Mouse (Mus musculus) MEL (cell line): ENCODE measurements around the gene Cfd. TPM values are rescaled to one million over a fixed set of nuclear protein-coding genes. Genes with fewer than 3 reads are reported as not detected.

Source experiments
- DNase-seq: peaks from one replicate; pipeline ENCODE4 v3.0.0; 2011; ENCODE audit warnings: low read depth, low spot score
- H3K27ac ChIP-seq: 2 replicates; pipeline ENCODE4 v1.5.1; 2012; ENCODE audit warnings: low read depth, mild to moderate bottlenecking, control low read depth, low read length, moderate library complexity; ENCODE audit not compliant: control insufficient read depth
- H3K27me3 ChIP-seq, 2 experiments: fragments of 150-350 bp in 1 of 2; sonication (generic) in 1 of 2; 2 replicates each; pipeline ENCODE4 v1.6.1; 2012; ENCODE audit warnings: low read length in 2 of 2, mild to moderate bottlenecking in 2 of 2, improper control_type of control experiment in 1 of 2, moderate library complexity in 1 of 2; ENCODE audit not compliant: insufficient read depth in 2 of 2, control insufficient read depth in 1 of 2
- H3K36me3 ChIP-seq, 2 experiments: 2 replicates each; pipeline ENCODE4 v1.6.1; 2012 to 2014; ENCODE audit warnings: low read length in 2 of 2, improper control_type of control experiment in 1 of 2, inconsistent platforms in 1 of 2, mild to moderate bottlenecking in 1 of 2; ENCODE audit not compliant: insufficient read depth in 2 of 2, control insufficient read depth in 1 of 2
- H3K4me1 ChIP-seq, 2 experiments: fragments of 150-350 bp in 1 of 2; sonication (generic) in 1 of 2; 2 replicates each; pipeline ENCODE4 v1.6.1; 2012; ENCODE audit warnings: low read length in 2 of 2, improper control_type of control experiment in 1 of 2, mild to moderate bottlenecking in 1 of 2; ENCODE audit not compliant: insufficient read depth in 2 of 2, control insufficient read depth in 1 of 2
- H3K4me3 ChIP-seq, 2 experiments: fragments of 150-350 bp in 1 of 2; sonication (generic) in 1 of 2; 2 replicates each; pipeline ENCODE4 v1.5.1; 2012; ENCODE audit warnings: low read depth in 2 of 2, low read length in 2 of 2, mild to moderate bottlenecking in 2 of 2, moderate library complexity in 2 of 2, control low read depth in 1 of 2, improper control_type of control experiment in 1 of 2; ENCODE audit not compliant: control insufficient read depth in 1 of 2, insufficient read depth in 1 of 2
- H3K79me2 ChIP-seq: 2 replicates; pipeline ENCODE4 v1.6.1; 2012; ENCODE audit warnings: mild to moderate bottlenecking, low read length, moderate library complexity; ENCODE audit not compliant: control insufficient read depth, poor library complexity, insufficient read depth
- H3K9ac ChIP-seq: 2 replicates; pipeline ENCODE4 v1.6.1; 2012; ENCODE audit warnings: low read depth, mild to moderate bottlenecking, control low read depth, low read length, moderate library complexity; ENCODE audit not compliant: control insufficient read depth, poor library complexity, severe bottlenecking
- H3K9me3 ChIP-seq: fragments of 150-350 bp; sonication (generic); replicated peaks from 2 replicates; pipeline ENCODE4 v1.6.1; 2012; ENCODE audit warnings: mild to moderate bottlenecking, low read length, improper control_type of control experiment, moderate library complexity; ENCODE audit not compliant: insufficient read depth
- BHLHE40 ChIP-seq: IDR thresholded peaks from 2 replicates; pipeline ENCODE4 v1.6.1; 2012; ENCODE audit warnings: low read depth, mild to moderate bottlenecking, inconsistent platforms, low read length, improper control_type of control experiment, borderline replicate concordance
- CHD1 ChIP-seq: IDR thresholded peaks from 2 replicates; pipeline ENCODE4 v1.6.1; 2012; ENCODE audit warnings: low read depth, mild to moderate bottlenecking, inconsistent platforms, low read length, improper control_type of control experiment
- E2F4 ChIP-seq: IDR thresholded peaks from 2 replicates; pipeline ENCODE4 v1.6.1; 2011; ENCODE audit warnings: low read depth, low read length, improper control_type of control experiment, borderline replicate concordance
- ETS1 ChIP-seq: IDR thresholded peaks from 2 replicates; pipeline ENCODE4 v1.6.1; 2012; ENCODE audit warnings: low read depth, mild to moderate bottlenecking, inconsistent platforms, low read length, improper control_type of control experiment, moderate library complexity
- GABPA ChIP-seq: IDR thresholded peaks from 2 replicates; pipeline ENCODE4 v1.6.1; 2012; ENCODE audit warnings: low read depth, mild to moderate bottlenecking, inconsistent platforms, low read length, improper control_type of control experiment, moderate library complexity
- GATA1 ChIP-seq: IDR thresholded peaks from 2 replicates; pipeline ENCODE4 v1.6.1; 2011; ENCODE audit warnings: low read depth, low read length, improper control_type of control experiment
- JUND ChIP-seq: IDR thresholded peaks from 2 replicates; pipeline ENCODE4 v1.6.1; 2011; ENCODE audit warnings: low read depth, mild to moderate bottlenecking, improper control_type of control experiment, low read length
- KAT2A ChIP-seq: conservative IDR thresholded peaks from 2 replicates; pipeline ENCODE4 v1.6.1; 2012; ENCODE audit warnings: low read depth, low read length, improper control_type of control experiment, inconsistent platforms
- MAFK ChIP-seq: IDR thresholded peaks from 2 replicates; pipeline ENCODE4 v1.6.1; 2011; ENCODE audit warnings: low read depth, mild to moderate bottlenecking, low read length, improper control_type of control experiment, borderline replicate concordance
- MAX ChIP-seq: IDR thresholded peaks from 2 replicates; pipeline ENCODE4 v1.6.1; 2011; ENCODE audit warnings: low read length, improper control_type of control experiment
- MEF2A ChIP-seq: IDR thresholded peaks from 2 replicates; pipeline ENCODE4 v1.6.1; 2014; ENCODE audit warnings: low read depth, mild to moderate bottlenecking, inconsistent platforms, low read length, improper control_type of control experiment; ENCODE audit not compliant: poor library complexity, insufficient replicate concordance, severe bottlenecking; ENCODE audit errors: extremely low read depth
- MXI1 ChIP-seq: IDR thresholded peaks from 2 replicates; pipeline ENCODE4 v1.6.1; 2011; ENCODE audit warnings: mild to moderate bottlenecking, low read depth, low read length, improper control_type of control experiment
- NELFE ChIP-seq: IDR thresholded peaks from 2 replicates; pipeline ENCODE4 v1.6.1; 2011; ENCODE audit warnings: low read depth, low read length, improper control_type of control experiment
- NRF1 ChIP-seq: IDR thresholded peaks from 2 replicates; pipeline ENCODE4 v1.6.1; 2014; ENCODE audit warnings: low read depth, mild to moderate bottlenecking, inconsistent platforms, low read length, improper control_type of control experiment, moderate library complexity; ENCODE audit not compliant: poor library complexity, insufficient read depth, severe bottlenecking
- POLR2AphosphoS2 ChIP-seq: IDR thresholded peaks from 2 replicates; pipeline ENCODE4 v1.6.1; 2011; ENCODE audit warnings: low read length, improper control_type of control experiment
- POLR2AphosphoS5 ChIP-seq: IDR thresholded peaks from 2 replicates; pipeline ENCODE4 v1.6.1; 2012; ENCODE audit warnings: low read depth, borderline replicate concordance, mild to moderate bottlenecking, inconsistent platforms, low read length, moderate library complexity, mixed read lengths
- TAL1 ChIP-seq: IDR thresholded peaks from 2 replicates; pipeline ENCODE4 v1.6.1; 2012; ENCODE audit warnings: mild to moderate bottlenecking, inconsistent platforms, low read length, moderate library complexity, mixed read lengths
- USF1 ChIP-seq: IDR thresholded peaks from 2 replicates; pipeline ENCODE4 v1.6.1; 2014; ENCODE audit warnings: low read depth, mild to moderate bottlenecking, inconsistent platforms, low read length, improper control_type of control experiment, moderate library complexity
- USF2 ChIP-seq, 2 experiments: IDR thresholded peaks; 2 replicates each; pipeline ENCODE4 v1.6.1; 2011 to 2012; ENCODE audit warnings: improper control_type of control experiment in 2 of 2, low read length in 2 of 2, borderline replicate concordance in 1 of 2, inconsistent platforms in 1 of 2, low read depth in 1 of 2, mild to moderate bottlenecking in 1 of 2; ENCODE audit not compliant: insufficient read depth in 1 of 2
- ZC3H11A ChIP-seq: IDR thresholded peaks from 2 replicates; pipeline ENCODE4 v1.6.1; 2012; ENCODE audit warnings: low read depth, mild to moderate bottlenecking, inconsistent platforms, low read length, improper control_type of control experiment
- polyA plus RNA-seq, 2 experiments: library from polyadenylated mRNA; stranded (reverse) in 1 of 2; unstranded in 1 of 2; fragments of >175 nt in 1 of 2; fragments of >200 nt in 1 of 2; gene quantifications; 2 replicates each; pipeline versions ENCODE4 v1.2.1 to v1.2.4; 2012; ENCODE audit warnings: low replicate concordance in 2 of 2, low read depth in 1 of 2; ENCODE audit not compliant: insufficient read length in 2 of 2, insufficient read depth in 1 of 2, missing spikeins in 1 of 2
- total RNA-seq: library from RNA; depleted of rRNA; stranded (reverse); fragments of 300-350 nt; gene quantifications from 2 replicates; pipeline ENCODE4 v1.2.3, GENCODE M21; 2012

Cfd gene
- total and polyA plus RNA-seq, 3 experiments: 0.21 TPM; not detected in 2

GRCm38 (mm10) chr10:79936284-79936910 is 45.7 kb downstream of the Cfd start:
- Histone ChIP-seq H3K27ac (no peak overlapping the region), H3K4me3 (no peak overlapping the region), H3K79me2 (no peaks in the 10 kb centered on the region), H3K4me1 (0 out of 4 replicates have a peak, but pooled peaks cover 0 to 4% of the 10 kb centered on the region in 2 experiments), H3K36me3 (no peaks in the 10 kb centered on the region; a peak in 1 of 4 replicates)
- DNase-seq: no peak
- no peak for TF ChIP-seq CHD1
- TF ChIP-seq MXI1: no peak
- TF ChIP-seq ZC3H11A: no peak
- no peak for TF ChIP-seq MEF2A
- no peak for TF ChIP-seq MAX
- TF ChIP-seq GATA1: no peak
- TF ChIP-seq POLR2AphosphoS2: no peak
- no peak for TF ChIP-seq JUND
- TF ChIP-seq, all 39 proteins: peak for 0
- Histone ChIP-seq H3K27me3 (no peaks in the 10 kb centered on the region), H3K9me3 (no peaks in the 10 kb centered on the region), H3K9ac (no peak overlapping the region)

GRCm38 (mm10) chr10:79936911-79937441 is 46.3 kb downstream of the Cfd start:
- no peak for DNase-seq

More at GRCm38 (mm10) chr10:79936911-79937441, 46.3 kb downstream of the Cfd start:
- H3K36me3 ChIP-seq: no peaks in the 10 kb centered on the region; a peak in 1 of 4 replicates
- no peak overlapping the region for H3K27ac ChIP-seq
- H3K79me2 ChIP-seq: no peaks in the 10 kb centered on the region
- TF ChIP-seq NRF1 (no peak), ZC3H11A (no peak), USF1 (no peak), CHD1 (no peak), ETS1 (0 out of 2 replicates have a peak, but pooled peaks have one; percentile 5), MAX (no peak), E2F4 (no peak), USF2 (IDR thresholded peaks at IDR 0.05; ENCODE audit: borderline replicate concordance in 1 of 2, insufficient read depth in 1 of 2, low read depth in 1 of 2, low read length in 2 of 2) (no peak), NELFE (no peak), GABPA (no peak), BHLHE40 (peak; percentile 51; the same call in 1 of the 2 replicates), MAFK (no peak), KAT2A (no peak), TAL1 (no peak), JUND (no peak), POLR2AphosphoS5 (no peak)
- no peaks in the 10 kb centered on the region for H3K27me3 ChIP-seq
- 0 out of 4 replicates have a peak, but pooled peaks cover 0 to 4% of the 10 kb centered on the region in 2 experiments for H3K4me1 ChIP-seq
- no peaks in the 10 kb centered on the region for H3K9me3 ChIP-seq
- no peak overlapping the region for H3K9ac ChIP-seq
- H3K4me3 ChIP-seq: no peak overlapping the region
